Mouse (Mus musculus): Measurements from ENCODE around the gene Gm20767.
"Not testable (repeated sequence)": the region's sequence is repeated elsewhere in the genome, so short reads cannot be mapped to it uniquely, and the experiment has no call there.

DNA sequence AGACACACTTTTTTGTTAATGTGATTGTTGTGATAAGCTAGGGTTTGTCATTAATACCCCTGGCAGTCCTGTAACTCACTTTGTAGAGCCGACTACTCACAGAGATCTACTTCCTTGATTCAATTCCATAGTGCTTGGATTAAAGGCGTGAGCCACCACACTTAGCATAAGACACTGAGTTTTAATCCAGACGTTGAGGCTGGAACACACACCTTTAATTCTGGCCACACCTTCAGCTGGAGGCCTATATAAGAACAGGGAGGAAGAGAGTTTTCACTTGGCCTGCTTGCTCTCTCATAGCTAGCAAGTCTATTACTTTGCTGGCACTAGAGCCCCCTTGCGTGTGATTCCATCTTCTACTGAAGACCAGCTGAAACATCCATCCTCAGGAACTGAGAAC lies 32.1 kb downstream of the Gm20767 start, which contains the start of gene Gm21818:
- TF ChIP-seq CTCF (IDR thresholded peaks at IDR 0.05; ENCODE audit: extremely low read depth, insufficient read depth, insufficient read length, insufficient replicate concordance); POLR2A (IDR thresholded peaks at IDR 0.05; ENCODE audit: low read depth, low read length): not testable (repeated sequence)

All from spleen, adult 2 months (tissue).